Mouse (Mus musculus) kidney, embryonic 15.5 days (tissue): ENCODE results near the gene Ddx3y. TPM values are rescaled to one million over a fixed set of nuclear protein-coding genes. Genes with fewer than 3 reads are reported as not detected.

Experiments used
- ATAC-seq: fragments of 200-750 bp; cut with Nextera tagmentation; replicated peaks from 2 replicates; pipeline ENCODE4 v1.8.0; 2017; ENCODE audit warnings: moderate TSS enrichment; ENCODE audit not compliant: low FRiP score
- H3K27ac ChIP-seq: fragments of 300-500 bp; sonication (generic); 2 replicates; pipeline ENCODE4 v1.5.1; 2015; ENCODE audit warnings: mild to moderate bottlenecking, inconsistent platforms
- H3K27me3 ChIP-seq: fragments of 300-500 bp; sonication (generic); 2 replicates; pipeline ENCODE4 v1.6.1; 2015; ENCODE audit warnings: inconsistent platforms
- H3K36me3 ChIP-seq: fragments of 300-500 bp; sonication (generic); 2 replicates; pipeline ENCODE4 v1.6.1; 2015; ENCODE audit warnings: inconsistent platforms
- H3K4me1 ChIP-seq: fragments of 300-500 bp; sonication (generic); 2 replicates; pipeline ENCODE4 v1.6.1; 2015; ENCODE audit warnings: inconsistent platforms
- H3K4me2 ChIP-seq: fragments of 300-500 bp; sonication (generic); 2 replicates; pipeline ENCODE4 v1.6.1; 2015; ENCODE audit warnings: moderate library complexity, mild to moderate bottlenecking, inconsistent platforms
- H3K4me3 ChIP-seq: fragments of 300-500 bp; sonication (generic); replicated peaks from 2 replicates; pipeline ENCODE4 v1.5.1; 2015; ENCODE audit warnings: mild to moderate bottlenecking, inconsistent platforms
- H3K9ac ChIP-seq: fragments of 300-500 bp; sonication (generic); 2 replicates; pipeline ENCODE4 v1.6.1; 2015; ENCODE audit warnings: mild to moderate bottlenecking, inconsistent platforms
- H3K9me3 ChIP-seq: fragments of 300-500 bp; sonication (generic); replicated peaks from 2 replicates; pipeline ENCODE4 v1.6.1; 2016; ENCODE audit warnings: inconsistent platforms
- WGBS: fragments of 180-500 bp; shearing (Covaris S2); methylation state at CpG from one replicate; pipeline ENCODE4 v1.1.7; 2015; ENCODE audit warnings: mixed read lengths; 5-methylcytosine and 5-hydroxymethylcytosine counted together
- polyA plus RNA-seq: library from polyadenylated mRNA; unstranded; fragments of >200 nt; fragmentation: Nextera tagmentation; extraction: Ambion mirVana; gene quantifications from 2 replicates; pipeline ENCODE4 v1.2.1, GENCODE M21; 2015

Ddx3y gene
- polyA plus RNA-seq: 25.0 and 29.8 TPM in 2 replicates

DNA sequence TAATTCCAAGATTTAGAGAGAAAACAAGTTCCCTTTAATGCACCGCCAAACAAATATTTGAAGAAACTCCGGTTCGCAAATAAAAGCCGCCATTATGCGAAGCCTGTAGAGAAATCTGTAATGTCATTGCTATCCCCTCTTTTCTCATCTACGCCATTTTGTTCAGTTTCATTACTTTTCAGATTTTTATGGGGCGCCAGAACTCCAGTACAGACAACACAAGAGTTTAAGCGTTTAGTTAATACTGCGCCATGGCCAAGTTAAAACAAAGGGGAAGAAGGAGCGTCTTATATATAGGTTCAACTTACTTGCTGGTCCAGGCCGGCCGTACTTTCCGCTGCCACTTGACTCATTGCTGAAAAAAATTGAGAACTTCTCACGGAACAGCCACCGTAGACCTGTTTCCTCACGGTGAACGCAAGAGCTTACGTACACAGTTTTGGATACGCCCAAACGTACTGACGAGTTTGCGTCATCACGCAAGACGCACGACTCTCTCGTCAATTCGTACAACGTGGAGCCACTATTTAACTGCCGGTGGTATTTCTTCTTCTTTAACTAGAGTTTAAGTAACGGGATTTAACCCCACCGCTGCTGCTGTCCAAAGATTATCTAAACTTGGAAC is at the start of gene Ddx3y:
Ddx3y (minus strand) TSS at position 459 of the 625 bp plus-strand sequence.
- Histone ChIP-seq H3K36me3 (no peaks in the 10 kb centered on the region), H3K4me1 (no peaks in the 10 kb centered on the region), H3K9me3 (no peaks in the 10 kb centered on the region), H3K9ac (0 out of 2 replicates have a peak within 1 kb of the TSS, but pooled peaks have one; percentile 10), H3K27ac (peak within 1 kb of the TSS; percentile 67), H3K4me2 (no peak within 1 kb of the TSS), H3K27me3 (no peaks in the 10 kb centered on the region), H3K4me3 (peak within 1 kb of the TSS; percentile 46)
- 2% methylated on average over 31 of the region's 31 CpGs for WGBS
- ATAC-seq: peak; percentile 93

DNA sequence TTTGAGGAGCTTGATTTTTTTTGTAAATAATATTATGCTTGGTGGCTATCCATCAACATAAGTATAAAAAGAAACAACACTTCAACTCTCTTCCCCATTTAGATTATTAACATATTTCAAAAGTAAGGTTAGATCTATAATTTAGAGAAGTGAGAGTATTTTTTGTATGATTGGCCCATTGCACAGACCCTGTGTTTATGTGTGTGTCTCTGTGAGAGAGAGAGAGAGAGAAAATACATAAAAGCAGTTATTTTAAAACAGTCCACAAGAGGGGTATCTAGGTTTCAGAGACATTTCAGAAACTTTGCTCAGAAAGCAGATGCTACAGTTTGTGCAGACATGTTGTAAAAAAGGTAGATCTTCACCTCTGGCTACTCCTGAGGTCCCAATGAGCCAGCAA is 7.3 kb upstream of the Ddx3y start:
- no peaks in the 10 kb centered on the region for H3K9me3 ChIP-seq
- no peak overlapping the region for H3K9ac ChIP-seq
- no peaks in the 10 kb centered on the region for H3K27me3 ChIP-seq
- H3K36me3 ChIP-seq: no peaks in the 10 kb centered on the region
- H3K27ac ChIP-seq: no peak overlapping the region
- no peak overlapping the region for H3K4me3 ChIP-seq
- no peaks in the 10 kb centered on the region for H3K4me1 ChIP-seq
- ATAC-seq: no peak
- no peak overlapping the region for H3K4me2 ChIP-seq

DNA sequence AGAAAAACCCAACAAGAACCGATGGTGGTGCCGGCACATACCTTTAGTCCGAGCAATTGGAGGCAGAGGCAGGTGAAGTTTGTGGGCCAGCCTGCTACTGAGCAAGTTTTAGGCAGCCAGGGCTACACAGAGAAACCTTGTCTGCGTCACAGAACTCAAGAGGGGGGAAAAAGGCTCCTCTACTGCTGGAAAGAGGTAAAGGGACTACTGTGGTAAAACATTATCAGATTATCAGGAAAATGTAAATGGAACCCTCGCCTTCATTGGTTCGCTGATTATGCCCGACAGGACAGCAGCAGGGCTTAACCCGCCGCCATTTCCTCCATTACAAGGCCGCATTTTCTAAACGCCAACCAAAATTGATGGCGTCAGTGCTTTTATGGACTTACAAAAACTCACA is 694 bp downstream of the Ddx3y start:
- Histone ChIP-seq H3K27ac (peak overlapping the region; percentile 67), H3K4me1 (no peaks in the 10 kb centered on the region), H3K9me3 (no peaks in the 10 kb centered on the region), H3K4me3 (peak overlapping the region; percentile 46), H3K27me3 (no peaks in the 10 kb centered on the region), H3K9ac (0 out of 2 replicates have a peak overlapping the region, but pooled peaks have one; percentile 10), H3K4me2 (no peak overlapping the region), H3K36me3 (no peaks in the 10 kb centered on the region)
- ATAC-seq: peak; percentile 56; the same call in 1 of the 2 replicates
- WGBS: 0% methylated on average over 12 of the region's 12 CpGs

DNA sequence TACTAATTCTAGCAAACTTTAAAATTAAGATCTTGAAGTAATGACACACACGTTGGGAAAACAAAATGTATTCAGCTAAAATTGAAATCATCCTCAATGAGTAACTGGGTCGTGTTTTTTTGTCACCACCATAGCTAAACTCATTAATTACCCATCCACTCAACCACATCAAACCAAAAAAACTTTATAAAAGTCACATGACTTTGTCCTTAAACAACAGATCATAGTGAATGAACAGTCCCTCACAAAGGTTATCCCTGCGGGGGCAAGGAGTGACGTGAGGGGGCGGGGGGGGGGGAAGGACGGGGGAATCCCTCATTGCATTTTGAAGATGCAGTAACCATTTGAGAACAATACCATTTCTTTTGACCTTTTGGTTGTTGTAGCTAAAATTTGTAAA is 40.3 kb downstream of the Ddx3y start:
- Histone ChIP-seq H3K27me3 (no peaks in the 10 kb centered on the region), H3K4me3 (peak overlapping the region; percentile 47; the same call in 1 of the 2 replicates), H3K27ac (no peak overlapping the region)

DNA sequence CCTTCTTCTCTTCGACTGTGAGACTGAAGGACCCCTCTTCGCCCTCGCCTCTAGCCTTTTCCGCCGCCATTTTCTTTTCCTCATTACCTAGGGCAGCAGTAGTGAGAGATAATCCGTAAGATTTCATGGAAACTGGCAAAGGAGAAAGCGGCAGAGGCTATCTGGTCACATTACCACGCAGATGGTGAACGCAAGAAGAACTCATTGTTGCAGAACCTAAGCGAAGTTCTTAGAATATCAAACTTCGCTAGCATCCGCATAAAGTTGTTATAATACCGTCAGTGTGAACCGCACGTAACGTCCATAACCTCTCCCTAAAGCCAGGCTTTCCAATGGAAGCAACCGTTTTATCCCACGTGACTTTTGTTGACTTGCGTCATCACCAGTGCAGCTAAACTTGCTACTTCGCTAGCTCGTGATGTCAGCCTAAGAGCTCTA is 41.0 kb downstream of the Ddx3y start, which contains the start of gene Uty:
Uty (minus strand) TSS at position 334 of the 438 bp plus-strand sequence.
- 0% methylated on average over 21 of the region's 21 CpGs for WGBS
- Histone ChIP-seq H3K4me1 (no peaks in the 10 kb centered on the region), H3K27ac (peak within 1 kb of the TSS; percentile 75), H3K4me3 (peak within 1 kb of the TSS; percentile 47), H3K9me3 (no peaks in the 10 kb centered on the region), H3K36me3 (no peaks in the 10 kb centered on the region), H3K9ac (0 out of 2 replicates have a peak within 1 kb of the TSS, but pooled peaks have one; percentile 21), H3K4me2 (peak within 1 kb of the TSS; percentile 42), H3K27me3 (no peaks in the 10 kb centered on the region)
- ATAC-seq: peak; percentile 95

More for the DNA sequence above, 40.3 kb downstream of the Ddx3y start:
- Histone ChIP-seq H3K36me3 (no peaks in the 10 kb centered on the region), H3K4me2 (peak overlapping the region; percentile 23; the same call in 1 of the 2 replicates), H3K4me1 (no peaks in the 10 kb centered on the region), H3K9ac (no peak overlapping the region), H3K9me3 (no peaks in the 10 kb centered on the region)
- ATAC-seq: no peak
- 39% methylated on average over 6 of the region's 6 CpGs for WGBS

- Histone ChIP-seq H3K36me3 (no peaks in the 10 kb centered on the region), H3K9ac (0 out of 2 replicates have a peak overlapping the region, but pooled peaks have one; percentile 21), H3K27me3 (no peaks in the 10 kb centered on the region), H3K4me3 (peak overlapping the region; percentile 47), H3K27ac (peak overlapping the region; percentile 75), H3K4me1 (no peaks in the 10 kb centered on the region), H3K4me2 (peak overlapping the region; percentile 42), H3K9me3 (no peaks in the 10 kb centered on the region)
- ATAC-seq: no peak; the same call in 1 of the 2 replicates
- 0% methylated on average over 8 of the region's 9 CpGs for WGBS
Measured at GRCm38 (mm10) chrY:1244940-1245339, 41.5 kb downstream of the Ddx3y start.

- ATAC-seq: no peak
- H3K4me2 ChIP-seq: peak overlapping the region; percentile 42
- peak overlapping the region; percentile 47 for H3K4me3 ChIP-seq
- WGBS: 55% methylated on average over 5 of the region's 5 CpGs
- no peaks in the 10 kb centered on the region for H3K27me3 ChIP-seq
- H3K27ac ChIP-seq: no peak overlapping the region
- no peaks in the 10 kb centered on the region for H3K9me3 ChIP-seq
- no peak overlapping the region for H3K9ac ChIP-seq
- no peaks in the 10 kb centered on the region for H3K4me1 ChIP-seq
- H3K36me3 ChIP-seq: no peaks in the 10 kb centered on the region
Measured at GRCm38 (mm10) chrY:1244421-1244820, 42.0 kb downstream of the Ddx3y start.

DNA sequence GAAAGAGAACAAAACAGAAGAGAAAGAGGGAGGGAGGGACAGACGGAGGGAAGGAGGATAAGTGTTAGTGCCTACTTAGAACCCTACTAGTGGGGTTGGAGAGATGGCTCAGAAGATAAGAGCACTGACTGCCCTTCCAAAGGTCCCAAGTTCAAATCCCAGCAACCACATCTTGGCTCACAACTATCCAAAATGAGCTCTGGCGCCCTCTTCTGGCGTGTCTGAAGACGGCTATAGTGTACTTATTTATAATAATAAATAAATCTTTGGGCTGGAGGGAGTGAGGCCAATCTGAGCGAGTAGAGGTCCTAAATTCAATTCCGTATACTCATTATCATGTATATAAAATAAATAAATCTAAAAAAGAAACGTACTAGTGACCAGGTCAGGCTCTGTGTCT is 66.4 kb downstream of the Ddx3y start:
- Histone ChIP-seq H3K4me2 (no peak overlapping the region), H3K9me3 (no peaks in the 10 kb centered on the region), H3K9ac (no peak overlapping the region), H3K27me3 (no peaks in the 10 kb centered on the region), H3K27ac (no peak overlapping the region), H3K4me1 (no peaks in the 10 kb centered on the region), H3K4me3 (no peak overlapping the region), H3K36me3 (no peaks in the 10 kb centered on the region)
- 88% methylated on average over 4 of the region's 7 CpGs for WGBS
- ATAC-seq: no peak

Other genes with a start within 250 kb of the Ddx3y start
- gene Uty, start 40.9 kb downstream of the Ddx3y start, polyA plus RNA-seq: 14.4 and 17.3 TPM in 2 replicates
- gene Usp9y, start 173.2 kb upstream of the Ddx3y start, polyA plus RNA-seq: not detected in 2 replicates